In genomic region chr2:101831851-101832250, GRCm38 (mm10) we compare ENCODE assay signal across 27 mouse cellular contexts. TPM values are rescaled to one million over a fixed set of nuclear protein-coding genes. Genes with fewer than 3 reads are reported as not detected.
"Had no signal": no experiment of that assay in that cellular context is flagged by ENCODE, and none has a peak within 500 bp of the region (broad histone marks: within the 10 kb centered on the region; RNA-seq: fewer than 3 reads in every experiment).

No protein-coding gene starts in this region.

- ATAC-seq: forebrain, embryonic 13.5 days; forebrain, embryonic 14.5 days; forebrain, embryonic 15.5 days; forebrain, embryonic 16.5 days; forebrain, postnatal 0 days had no signal

- H3K27ac ChIP-seq: embryonic facial prominence, embryonic 10.5 days; embryonic facial prominence, embryonic 12.5 days; embryonic facial prominence, embryonic 13.5 days; embryonic facial prominence, embryonic 15.5 days; forebrain, embryonic 10.5 days; forebrain, embryonic 12.5 days; forebrain, embryonic 13.5 days; forebrain, embryonic 15.5 days; gastrocnemius, adult 2 months; heart, adult 2 months had no signal

- H3K27me3 ChIP-seq: embryonic facial prominence, embryonic 12.5 days; embryonic facial prominence, embryonic 15.5 days; forebrain, embryonic 12.5 days; forebrain, embryonic 13.5 days; forebrain, embryonic 15.5 days had no signal

- H3K36me3 ChIP-seq: embryonic facial prominence, embryonic 10.5 days; embryonic facial prominence, embryonic 12.5 days; embryonic facial prominence, embryonic 13.5 days; embryonic facial prominence, embryonic 15.5 days; forebrain, embryonic 10.5 days; forebrain, embryonic 12.5 days; forebrain, embryonic 15.5 days had no signal

- DNase-seq: cerebellum, adult 8-10 months; cerebellum, adult 9-10 months; cerebellum, adult 9-11 months; cerebellum, postnatal 10 days; cerebellum, postnatal 14 days; cerebellum, postnatal 25 days; cerebellum, postnatal 36 days; embryo, embryonic 11 days; forebrain, postnatal 0 days; gastrocnemius, adult 2 months; gastrocnemius, postnatal 10 days; gastrocnemius, postnatal 14 days; gastrocnemius, postnatal 25 days; gastrocnemius, postnatal 36 days; heart, adult 2 months had no signal

- H3K4me2 ChIP-seq: embryonic facial prominence, embryonic 12.5 days; embryonic facial prominence, embryonic 13.5 days; embryonic facial prominence, embryonic 15.5 days; forebrain, embryonic 12.5 days; forebrain, embryonic 13.5 days; forebrain, embryonic 15.5 days had no signal

- H3K4me1 ChIP-seq: embryonic facial prominence, embryonic 15.5 days had no signal

- H3K9me3 ChIP-seq: embryonic facial prominence, embryonic 10.5 days; embryonic facial prominence, embryonic 12.5 days; embryonic facial prominence, embryonic 13.5 days; embryonic facial prominence, embryonic 15.5 days; forebrain, embryonic 10.5 days; forebrain, embryonic 12.5 days; forebrain, embryonic 13.5 days; forebrain, embryonic 15.5 days had no signal

- H3K4me3 ChIP-seq: embryonic facial prominence, embryonic 10.5 days; embryonic facial prominence, embryonic 12.5 days; embryonic facial prominence, embryonic 13.5 days; embryonic facial prominence, embryonic 15.5 days; erythroblast, embryonic 14.5 days; forebrain, embryonic 10.5 days; forebrain, embryonic 12.5 days; forebrain, embryonic 13.5 days; forebrain, embryonic 15.5 days; gastrocnemius, adult 2 months; heart, adult 2 months had no signal

- H3K9ac ChIP-seq: embryonic facial prominence, embryonic 12.5 days; embryonic facial prominence, embryonic 13.5 days; embryonic facial prominence, embryonic 15.5 days; forebrain, embryonic 12.5 days; forebrain, embryonic 13.5 days; forebrain, embryonic 15.5 days; forebrain, postnatal 0 days had no signal

RNA-seq across cellular contexts. Expression of gene Prr5l, which starts 51.0 kb away (rescaled TPM):
- total RNA-seq: granulocyte monocyte progenitor cell, adult 5-6 weeks had no signal
